Mouse (Mus musculus): ENCODE measurements around the gene Vmn1r228. TPM values are rescaled to one million over a fixed set of nuclear protein-coding genes. Genes with fewer than 3 reads are reported as not detected.

Gene Vmn1r228
- not detected for total RNA-seq (2021)
- long read RNA-seq, experiment 1 = 0 reads
- long read RNA-seq, experiment 2 = 0 reads

DNA sequence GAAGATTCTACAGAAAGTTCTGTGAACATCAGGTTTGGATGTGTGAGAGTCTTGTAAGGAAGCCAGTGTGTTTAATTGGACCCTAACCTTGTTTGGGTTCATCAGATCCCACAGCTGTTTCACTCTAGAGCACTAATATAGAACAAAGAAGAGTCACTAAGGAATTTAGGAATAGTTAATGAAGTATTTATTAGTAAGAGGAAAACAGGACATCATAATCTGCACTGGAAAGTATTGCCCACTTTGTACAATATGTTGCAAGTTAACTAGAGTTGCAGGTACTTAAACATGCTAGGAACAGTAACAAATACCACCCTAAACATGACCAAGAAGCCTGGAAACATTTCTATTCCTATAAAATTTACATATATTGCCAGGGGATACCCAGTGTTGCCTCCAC is at the start of gene Vmn1r228:
Gene Vmn1r228, minus strand, starts transcription at position 101 of the 400 bp plus-strand sequence.
- DNase-seq = no peak

DNA sequence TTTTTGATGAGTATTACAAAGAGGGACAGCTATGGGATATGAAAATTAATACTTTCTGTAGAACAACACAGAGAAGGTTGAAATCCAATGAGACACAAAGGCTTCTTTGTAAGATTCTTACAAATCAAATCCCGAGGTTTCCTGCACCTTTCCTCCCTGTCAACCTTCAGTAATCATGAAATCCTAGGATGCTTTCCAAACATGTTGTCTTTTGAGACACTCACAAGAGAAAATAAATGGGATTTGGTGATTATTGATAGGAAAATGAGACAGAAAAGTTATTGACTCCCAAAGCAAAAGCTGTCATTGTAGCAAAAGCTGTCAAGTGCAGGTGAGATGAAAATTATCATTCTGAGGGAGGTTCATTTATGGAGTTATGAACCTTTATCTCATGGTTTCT is 25.3 kb upstream of the Vmn1r228 start, which contains the start of gene Vmn1r229:
Gene Vmn1r229, plus strand, starts transcription at position 301 of the 400 bp plus-strand sequence.
- no peak for DNase-seq

GRCm38 (mm10) chr17:20729543-20729942 is 56.4 kb downstream of the Vmn1r228 start, which contains the start of gene Vmn1r227:
Gene Vmn1r227 (plus strand): TSS chr17:20729843.
- no peak for DNase-seq

Other genes with a start within 250 kb of the Vmn1r228 start
- not detected for gene Vmn2r109, start 221.4 kb downstream of the Vmn1r228 start, total RNA-seq (2021)
- gene Vmn2r110, start 189.7 kb downstream of the Vmn1r228 start, total RNA-seq (2021) = not detected
- not detected for gene Fpr-rs3, start 161.3 kb downstream of the Vmn1r228 start, total RNA-seq (2021)
- gene Vmn1r226, start 103.3 kb downstream of the Vmn1r228 start, total RNA-seq (2021) = not detected
- not detected for gene Vmn1r227, start 56.3 kb downstream of the Vmn1r228 start, total RNA-seq (2021)
- gene Vmn1r229, start 25.4 kb upstream of the Vmn1r228 start, total RNA-seq (2021) = not detected
- not detected for gene Vmn1r230, start 54.3 kb upstream of the Vmn1r228 start, total RNA-seq (2021)
- gene Vmn1r231, start 118.9 kb upstream of the Vmn1r228 start, total RNA-seq (2021) = not detected
- gene Vmn1r232, start 133.6 kb upstream of the Vmn1r228 start, total RNA-seq (2021) = not detected
- gene Ppp2r1a, start 159.2 kb upstream of the Vmn1r228 start, total RNA-seq (2021) = 100 to 1,000 TPM in 1 of 2 experiments, 10 to 100 TPM in 1; 83.7 to 103 TPM
- not detected for gene Vmn1r233, start 210.3 kb upstream of the Vmn1r228 start, total RNA-seq (2021)
- gene Zfp160, start 222.7 kb upstream of the Vmn1r228 start, total RNA-seq (2021) = 1 to 10 TPM; 6.4 to 7.3 TPM

Measured in gastrocnemius, postnatal 25 days (tissue).